Mouse (Mus musculus): ENCODE data around the gene Mt2. TPM values are rescaled to one million over a fixed set of nuclear protein-coding genes. Genes with fewer than 3 reads are reported as not detected.

The Mt2 gene
- polyA plus RNA-seq, 1 experiment, result 80.3 TPM

- H3K27me3 ChIP-seq (ENCODE audit: control insufficient read depth, insufficient read depth, low read length), result no peaks in the 10 kb centered on the region
- WGBS, result 3% methylated on average over 25 of the region's 25 CpGs
- H3K4me1 ChIP-seq (ENCODE audit: control insufficient read depth, insufficient read depth, insufficient read length, low read length), result peaks cover 5% of the 10 kb centered on the region
- no peak for TF ChIP-seq CTCF (IDR thresholded peaks at IDR 0.05; ENCODE audit: extremely low read depth, insufficient read length, insufficient replicate concordance, low read depth, low read length)
- TF ChIP-seq POLR2A (IDR thresholded peaks at IDR 0.05; ENCODE audit: low read depth, low read length), result no peak
- peak overlapping the region; percentile 84 for H3K27ac ChIP-seq (ENCODE audit: insufficient read depth, low read depth, low read length)
- H3K4me3 ChIP-seq (ENCODE audit: low read depth, low read length), result peak overlapping the region; percentile 72
- no peaks in the 10 kb centered on the region for H3K36me3 ChIP-seq (ENCODE audit: control insufficient read depth, insufficient read depth, low read length)
Observed at GRCm38 (mm10) chr8:94179713-94180560, 7.5 kb downstream of the Mt2 start.

GRCm38 (mm10) chr8:94180561-94180908 lies 8.1 kb downstream of the Mt2 start:
- H3K4me1 ChIP-seq (ENCODE audit: control insufficient read depth, insufficient read depth, insufficient read length, low read length), result peaks cover 5% of the 10 kb centered on the region
- no peaks in the 10 kb centered on the region for H3K27me3 ChIP-seq (ENCODE audit: control insufficient read depth, insufficient read depth, low read length)
- H3K36me3 ChIP-seq (ENCODE audit: control insufficient read depth, insufficient read depth, low read length), result no peaks in the 10 kb centered on the region
- TF ChIP-seq CTCF (IDR thresholded peaks at IDR 0.05; ENCODE audit: extremely low read depth, insufficient read length, insufficient replicate concordance, low read depth, low read length) (no peak), POLR2A (IDR thresholded peaks at IDR 0.05; ENCODE audit: low read depth, low read length) (no peak)
- peak overlapping the region; percentile 72; the same call in 1 of the 2 replicates for H3K4me3 ChIP-seq (ENCODE audit: low read depth, low read length)
- WGBS, result 95% methylated on average over 1 of the region's 1 CpGs
- H3K27ac ChIP-seq (ENCODE audit: insufficient read depth, low read depth, low read length), result no peak overlapping the region

GRCm38 (mm10) chr8:94182055-94182929 lies 9.8 kb downstream of the Mt2 start:
- H3K27ac ChIP-seq (ENCODE audit: insufficient read depth, low read depth, low read length), result peak overlapping the region; percentile 50
- H3K27me3 ChIP-seq (ENCODE audit: control insufficient read depth, insufficient read depth, low read length), result no peaks in the 10 kb centered on the region

GRCm38 (mm10) chr8:94183117-94183516 lies 10.7 kb downstream of the Mt2 start:
- Histone ChIP-seq H3K27me3 (ENCODE audit: control insufficient read depth, insufficient read depth, low read length) (no peaks in the 10 kb centered on the region), H3K4me3 (ENCODE audit: low read depth, low read length) (peak overlapping the region; percentile 23), H3K36me3 (ENCODE audit: control insufficient read depth, insufficient read depth, low read length) (no peaks in the 10 kb centered on the region), H3K27ac (ENCODE audit: insufficient read depth, low read depth, low read length) (peak overlapping the region; percentile 50), H3K4me1 (ENCODE audit: control insufficient read depth, insufficient read depth, insufficient read length, low read length) (peaks cover 17% of the 10 kb centered on the region)
- no peak; the same call in 1 of the 2 replicates for TF ChIP-seq POLR2A (IDR thresholded peaks at IDR 0.05; ENCODE audit: low read depth, low read length)
- peak; percentile 79 for TF ChIP-seq CTCF (IDR thresholded peaks at IDR 0.05; ENCODE audit: extremely low read depth, insufficient read length, insufficient replicate concordance, low read depth, low read length)
- WGBS, result under 1% methylated on average over 16 of the region's 16 CpGs

More at GRCm38 (mm10) chr8:94182055-94182929, 9.8 kb downstream of the Mt2 start:
- 29% methylated on average over 13 of the region's 13 CpGs for WGBS
- Histone ChIP-seq H3K36me3 (ENCODE audit: control insufficient read depth, insufficient read depth, low read length) (no peaks in the 10 kb centered on the region), H3K4me3 (ENCODE audit: low read depth, low read length) (peak overlapping the region; percentile 36; the same call in 1 of the 2 replicates), H3K4me1 (ENCODE audit: control insufficient read depth, insufficient read depth, insufficient read length, low read length) (peaks cover 16% of the 10 kb centered on the region)
- TF ChIP-seq POLR2A (IDR thresholded peaks at IDR 0.05; ENCODE audit: low read depth, low read length), result no peak
- TF ChIP-seq CTCF (IDR thresholded peaks at IDR 0.05; ENCODE audit: extremely low read depth, insufficient read length, insufficient replicate concordance, low read depth, low read length), result no peak

GRCm38 (mm10) chr8:94184357-94184843 lies 11.9 kb downstream of the Mt2 start:
- TF ChIP-seq POLR2A (IDR thresholded peaks at IDR 0.05; ENCODE audit: low read depth, low read length) (no peak), CTCF (IDR thresholded peaks at IDR 0.05; ENCODE audit: extremely low read depth, insufficient read length, insufficient replicate concordance, low read depth, low read length) (no peak)
- H3K36me3 ChIP-seq (ENCODE audit: control insufficient read depth, insufficient read depth, low read length), result no peaks in the 10 kb centered on the region
- H3K27me3 ChIP-seq (ENCODE audit: control insufficient read depth, insufficient read depth, low read length), result no peaks in the 10 kb centered on the region
- peak overlapping the region; percentile 32; the same call in 1 of the 2 replicates for H3K27ac ChIP-seq (ENCODE audit: insufficient read depth, low read depth, low read length)
- WGBS, result 68% methylated on average over 12 of the region's 12 CpGs
- H3K4me1 ChIP-seq (ENCODE audit: control insufficient read depth, insufficient read depth, insufficient read length, low read length), result peaks cover 20% of the 10 kb centered on the region
- H3K4me3 ChIP-seq (ENCODE audit: low read depth, low read length), result peak overlapping the region; percentile 4; the same call in 1 of the 2 replicates

GRCm38 (mm10) chr8:94185791-94186190 lies 13.3 kb downstream of the Mt2 start:
- H3K36me3 ChIP-seq (ENCODE audit: control insufficient read depth, insufficient read depth, low read length), result no peaks in the 10 kb centered on the region
- H3K27ac ChIP-seq (ENCODE audit: insufficient read depth, low read depth, low read length), result no peak overlapping the region
- 47% methylated on average over 6 of the region's 6 CpGs for WGBS
- no peak for TF ChIP-seq CTCF (IDR thresholded peaks at IDR 0.05; ENCODE audit: extremely low read depth, insufficient read length, insufficient replicate concordance, low read depth, low read length)
- no peak for TF ChIP-seq POLR2A (IDR thresholded peaks at IDR 0.05; ENCODE audit: low read depth, low read length)
- no peak overlapping the region for H3K4me3 ChIP-seq (ENCODE audit: low read depth, low read length)
- H3K27me3 ChIP-seq (ENCODE audit: control insufficient read depth, insufficient read depth, low read length), result no peaks in the 10 kb centered on the region
- H3K4me1 ChIP-seq (ENCODE audit: control insufficient read depth, insufficient read depth, insufficient read length, low read length), result peaks cover 29% of the 10 kb centered on the region
